Mouse (Mus musculus) lung, postnatal 25 days (tissue): Measurements from ENCODE around the gene Plxdc1.

Source experiments
- DNase-seq: peaks from one replicate; pipeline ENCODE4 v3.0.0; 2022; ENCODE audit warnings: low spot score

The Plxdc1 gene

DNA sequence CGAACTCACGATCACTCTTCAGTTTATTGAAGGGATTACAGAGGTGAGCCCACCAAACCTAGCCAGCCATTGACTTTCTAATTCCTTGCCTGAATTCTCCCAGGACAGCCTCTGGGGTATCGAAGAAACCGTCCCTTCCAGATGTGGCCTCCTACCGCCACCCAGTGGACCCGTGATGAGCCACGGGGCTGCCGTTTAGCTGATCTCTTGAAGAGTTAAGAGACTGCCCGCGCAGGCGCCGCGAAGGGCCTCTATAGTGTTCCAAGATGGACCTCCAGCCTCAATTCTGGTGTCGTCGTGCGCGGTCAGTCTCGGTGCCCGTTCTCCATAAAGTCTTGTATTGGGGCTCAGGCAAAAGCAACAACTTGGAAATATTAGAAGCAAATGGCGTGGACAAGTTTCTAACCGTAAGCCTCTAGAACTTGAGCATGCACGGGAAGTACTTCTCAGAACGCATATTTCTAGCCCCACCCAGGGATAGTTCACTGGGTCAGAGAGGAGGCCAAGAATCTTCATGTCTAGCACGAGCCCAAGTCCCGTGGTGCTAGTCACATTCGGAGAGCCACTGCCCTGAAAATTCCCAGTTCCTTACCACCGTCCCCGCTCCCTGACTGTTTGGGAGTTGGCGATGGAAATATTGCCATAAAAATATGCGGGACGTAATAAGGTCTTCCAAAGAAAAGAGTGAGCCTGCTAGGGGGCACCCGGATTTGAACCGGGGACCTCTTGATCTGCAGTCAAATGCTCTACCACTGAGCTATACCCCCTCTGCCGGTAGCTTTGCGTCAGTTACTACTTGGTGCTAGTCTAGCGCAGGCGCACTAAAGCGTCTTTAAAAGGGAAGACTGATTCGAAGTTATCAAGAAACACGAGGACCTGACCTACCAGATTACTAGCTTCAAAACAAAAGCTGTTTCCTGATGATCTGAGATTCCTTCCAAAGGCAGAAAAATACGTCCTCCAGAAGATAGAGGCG is 1.6 kb upstream of the Plxdc1 start:
- peak; percentile 95 for DNase-seq

DNA sequence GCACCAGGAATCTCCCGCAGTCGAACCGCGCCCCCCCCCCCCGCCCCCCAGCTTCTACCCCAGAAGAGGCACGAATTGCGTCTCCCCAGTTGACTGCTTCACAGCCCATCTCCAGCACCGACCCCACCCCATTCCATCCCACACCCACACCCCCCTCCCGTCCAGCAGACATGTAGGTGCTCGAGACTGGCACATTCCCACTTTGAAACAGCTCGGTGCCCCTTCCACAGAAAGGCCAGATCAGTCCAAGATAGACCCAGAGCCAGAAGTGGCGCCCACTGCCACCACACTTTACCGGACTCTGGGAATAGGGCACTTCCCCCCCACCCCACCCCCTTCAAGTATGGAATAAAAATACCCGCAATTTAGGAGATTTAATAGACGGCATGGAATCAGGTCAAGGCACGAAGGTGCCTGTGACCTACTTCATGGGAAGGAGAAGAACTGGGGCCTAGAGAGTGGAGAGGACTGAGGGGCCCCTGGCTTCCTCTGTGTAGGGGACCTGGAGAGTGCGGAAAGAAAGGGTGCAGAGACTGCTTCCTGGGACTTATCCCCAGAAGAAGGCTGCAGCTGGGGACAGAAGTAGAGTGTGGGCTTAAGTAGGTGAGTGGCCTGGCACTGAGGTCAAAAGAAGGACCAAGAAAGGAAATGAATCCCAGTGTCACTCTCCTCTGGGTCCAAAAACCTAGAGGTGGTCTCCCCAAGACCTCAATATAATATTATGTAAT is 658 bp upstream of the Plxdc1 start:
- no peak for DNase-seq

DNA sequence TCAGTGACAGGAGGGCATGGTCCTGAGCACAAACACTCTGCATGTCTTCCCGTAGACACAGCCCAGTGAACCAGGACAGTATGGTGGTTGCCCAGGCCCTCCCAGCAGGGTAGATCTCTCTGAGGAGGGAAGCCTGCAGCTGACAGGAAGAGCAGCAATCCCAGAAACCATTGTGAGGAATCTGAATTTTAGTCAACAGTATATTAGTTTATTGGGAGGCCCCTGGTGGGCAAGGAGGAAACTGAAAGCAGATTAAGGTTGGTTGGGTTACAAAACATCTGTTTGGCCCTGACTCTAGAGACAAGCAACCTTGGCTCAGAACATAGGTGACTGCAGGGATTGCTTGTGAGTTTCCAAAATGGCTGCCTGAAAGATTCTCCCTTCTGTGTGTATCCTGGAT is 2.3 kb downstream of the Plxdc1 start:
- DNase-seq: no peak

DNA sequence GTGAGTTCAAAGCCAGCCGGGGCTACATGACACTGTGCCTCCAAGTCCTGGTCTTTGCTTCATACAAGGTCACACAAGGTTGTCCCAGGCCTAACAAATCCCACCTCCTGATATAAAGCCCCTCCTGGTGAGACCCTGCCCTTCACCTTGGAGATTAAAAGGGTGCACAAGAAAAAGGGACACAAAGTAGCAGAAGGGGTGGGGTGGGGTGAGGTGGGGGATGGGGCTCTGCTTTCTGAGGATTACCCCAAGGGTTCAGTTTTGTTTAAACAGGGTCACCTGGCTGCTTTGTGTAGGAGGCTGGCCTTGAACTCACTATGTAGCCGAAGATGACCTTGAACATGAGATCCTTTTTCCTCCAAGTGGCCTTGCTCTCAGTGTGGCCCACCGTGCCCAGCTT is 2.7 kb downstream of the Plxdc1 start:
- no peak for DNase-seq

DNA sequence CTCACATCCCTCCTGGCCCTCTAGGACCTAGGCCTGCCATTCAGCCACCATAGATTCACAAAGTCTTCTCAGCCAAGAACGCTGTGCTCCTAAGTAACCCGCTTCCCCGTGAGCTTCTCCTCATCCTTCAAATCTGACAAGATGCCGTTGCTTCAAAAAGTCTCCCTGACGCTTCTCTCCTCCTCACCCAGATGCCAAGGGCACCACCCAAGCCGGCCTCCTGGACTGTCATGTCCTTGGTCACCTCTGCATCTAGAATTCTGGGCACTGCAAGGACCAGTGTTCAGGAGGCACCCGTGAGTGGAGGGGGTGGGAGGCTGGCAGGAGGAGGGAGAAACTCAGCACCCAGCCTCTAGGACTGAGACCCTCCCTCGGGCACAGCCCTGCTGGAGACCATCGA is 3.5 kb downstream of the Plxdc1 start:
- DNase-seq: no peak

DNA sequence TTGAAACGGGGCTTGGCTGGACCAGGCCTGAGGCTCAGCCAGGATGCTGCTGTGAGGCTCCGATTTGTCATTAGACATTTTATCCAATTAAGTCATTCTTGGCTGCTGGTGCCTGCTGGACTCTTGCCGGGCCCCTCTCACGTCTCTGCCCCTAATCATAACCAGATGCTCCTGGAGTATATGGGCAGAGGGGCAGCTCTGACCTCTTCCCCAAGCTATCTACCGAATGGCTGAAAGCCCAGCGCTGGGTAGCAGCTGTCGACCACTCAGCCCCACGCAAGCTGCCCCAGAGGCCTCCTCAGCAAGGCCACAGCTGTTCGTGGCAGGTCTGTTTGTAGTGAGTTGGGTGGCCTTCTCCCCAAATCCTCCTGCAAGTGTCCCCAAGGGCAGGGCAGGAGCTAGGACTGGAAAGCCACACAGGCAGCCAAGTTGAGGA is 5.7 kb downstream of the Plxdc1 start:
- no peak for DNase-seq

DNA sequence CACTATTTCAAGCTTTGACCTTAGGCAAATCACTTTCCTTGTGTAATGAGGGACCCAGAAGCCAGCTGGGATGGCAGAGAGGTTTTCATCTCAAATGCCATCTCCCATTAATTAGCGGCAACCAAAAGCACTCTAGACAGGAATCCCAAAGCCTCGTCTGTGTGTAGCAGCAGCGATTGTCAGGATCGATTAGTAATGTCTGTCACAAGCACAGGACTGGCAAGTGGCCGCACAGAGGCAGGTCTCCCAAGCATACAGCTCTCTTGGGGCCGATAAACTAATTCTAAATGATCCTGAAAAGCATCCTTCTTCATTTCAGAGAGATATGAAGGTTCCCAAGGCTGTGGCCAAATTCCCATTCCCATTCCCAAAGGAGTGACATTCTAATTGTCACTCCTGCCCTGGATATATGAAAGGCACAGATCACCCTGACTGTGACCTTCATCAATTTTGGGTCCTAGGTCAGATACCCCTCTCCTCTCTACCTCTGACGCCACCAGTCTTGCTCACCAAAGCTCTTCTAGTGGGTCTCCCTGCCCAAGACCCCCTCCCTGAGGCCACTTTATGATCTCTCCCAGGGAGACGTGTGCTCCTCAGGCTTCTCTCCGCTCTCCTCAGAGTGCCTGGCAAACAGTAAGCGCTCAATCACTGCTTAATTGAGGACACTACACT is 6.3 kb downstream of the Plxdc1 start:
- no peak for DNase-seq

DNA sequence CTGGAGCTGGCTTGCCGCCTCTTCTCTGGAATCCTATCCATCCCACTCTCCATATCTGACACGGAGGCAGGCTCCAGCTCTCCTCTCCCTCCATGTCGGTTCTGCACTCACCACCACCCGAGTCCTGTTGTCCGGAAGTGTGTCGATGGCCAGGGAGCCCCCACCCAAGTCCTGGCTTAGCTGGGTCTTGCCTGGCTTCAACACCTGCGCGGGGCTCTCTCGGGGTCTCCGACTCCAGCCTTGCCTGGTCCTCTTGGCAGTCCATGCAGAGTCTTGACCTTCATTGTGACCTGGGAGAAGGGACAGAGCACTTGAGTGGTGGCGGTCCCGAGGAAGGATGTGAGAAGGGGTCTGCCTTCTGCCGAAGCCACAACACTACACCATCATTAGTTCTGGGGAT is 7.9 kb downstream of the Plxdc1 start:
- no peak for DNase-seq

DNA sequence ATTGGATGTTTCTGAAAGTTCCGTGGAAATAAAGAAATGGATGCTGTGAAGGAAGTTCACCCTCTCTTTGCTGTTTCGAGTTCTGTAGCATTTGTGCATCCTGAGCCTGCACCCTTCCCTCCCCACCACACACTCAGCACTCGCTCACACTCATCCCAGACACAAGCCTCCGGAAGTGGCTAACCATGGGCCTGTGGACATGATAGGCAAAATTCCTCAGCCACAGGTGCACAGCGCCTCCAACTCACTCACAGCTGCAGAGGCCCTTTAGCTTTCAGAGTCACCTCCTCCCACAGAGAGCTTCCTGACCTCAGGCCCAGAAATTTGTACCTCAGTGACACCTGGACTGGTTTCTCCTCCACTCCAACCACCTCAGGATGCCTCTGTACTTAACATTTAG is 8.4 kb downstream of the Plxdc1 start:
- no peak for DNase-seq

DNA sequence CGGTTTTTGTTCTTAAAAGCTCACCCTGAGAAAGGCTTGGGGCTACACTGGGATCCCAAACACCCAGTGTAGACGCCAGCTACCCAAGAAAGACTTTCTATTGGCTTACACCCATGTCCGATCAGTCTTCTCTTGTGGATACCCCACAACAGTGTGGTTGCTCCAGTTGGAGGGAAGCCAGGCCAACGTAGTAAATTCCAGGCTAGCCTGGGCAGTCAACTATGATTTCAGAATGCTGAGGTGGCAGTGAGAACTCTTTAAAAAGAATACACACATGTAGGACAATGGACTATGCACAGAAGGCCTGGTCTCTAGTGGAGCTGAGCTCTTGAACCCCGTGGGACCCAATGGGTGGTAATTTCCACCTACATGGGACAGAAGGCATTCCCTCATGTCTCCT is 11.5 kb downstream of the Plxdc1 start:
- no peak for DNase-seq

DNA sequence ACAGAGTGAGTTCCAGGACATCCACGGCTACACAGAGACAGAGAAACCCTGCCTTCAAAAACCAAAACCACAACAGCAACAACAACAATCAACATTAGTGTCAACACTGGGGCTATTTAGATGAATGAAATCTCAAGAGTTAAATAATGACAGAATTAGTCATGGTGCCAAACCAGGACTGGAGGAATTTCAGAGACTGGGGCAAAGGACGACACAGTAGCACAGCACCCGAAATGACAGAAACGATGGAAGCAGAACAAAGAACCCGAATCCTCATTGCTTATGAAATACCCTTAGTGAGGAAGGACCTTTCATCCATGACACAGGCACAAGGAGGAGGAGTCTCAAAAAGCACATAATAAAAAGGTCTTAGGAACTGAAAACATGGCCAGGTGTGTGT is 12.1 kb downstream of the Plxdc1 start:
- no peak for DNase-seq

DNA sequence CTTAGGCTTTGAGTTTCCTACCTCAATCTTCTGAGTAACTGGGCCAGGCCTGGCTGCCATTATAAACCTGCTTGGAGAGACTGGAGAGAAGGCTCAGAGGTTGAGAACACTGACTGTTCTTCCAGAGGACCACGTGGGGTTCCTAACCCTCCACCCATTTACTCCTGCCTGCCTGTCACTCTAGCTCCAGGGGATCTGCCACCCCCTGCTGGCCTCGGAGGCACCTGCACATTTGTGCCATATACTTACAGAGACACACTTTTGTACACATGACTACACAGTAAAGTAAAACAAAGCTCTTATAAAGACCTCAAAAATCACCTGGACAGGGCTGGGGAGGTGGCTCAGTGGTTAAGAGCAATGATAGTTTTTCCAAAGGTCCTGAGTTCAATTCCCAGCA is 13.8 kb downstream of the Plxdc1 start:
- no peak for DNase-seq

DNA sequence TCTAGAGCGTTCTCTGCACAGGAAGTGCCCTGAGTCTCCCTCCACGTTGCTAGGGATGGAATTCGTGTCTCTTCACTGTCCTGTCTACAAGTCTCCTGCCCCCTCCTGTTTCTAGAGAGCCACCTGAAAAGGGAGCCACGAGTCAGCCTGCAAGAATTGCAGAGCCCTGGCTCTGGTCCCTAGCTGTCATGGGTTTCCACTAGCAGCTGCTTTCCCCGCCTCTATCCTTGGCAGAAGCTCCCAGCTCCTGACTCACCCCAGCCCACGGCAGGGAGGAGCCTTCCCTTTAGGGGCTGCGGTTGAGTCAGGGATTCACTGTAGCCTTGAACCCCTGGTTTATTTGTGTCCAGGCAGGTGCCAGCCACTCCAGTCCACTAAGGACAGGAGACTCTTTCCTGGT is 15.0 kb downstream of the Plxdc1 start:
- DNase-seq: peak; percentile 50

DNA sequence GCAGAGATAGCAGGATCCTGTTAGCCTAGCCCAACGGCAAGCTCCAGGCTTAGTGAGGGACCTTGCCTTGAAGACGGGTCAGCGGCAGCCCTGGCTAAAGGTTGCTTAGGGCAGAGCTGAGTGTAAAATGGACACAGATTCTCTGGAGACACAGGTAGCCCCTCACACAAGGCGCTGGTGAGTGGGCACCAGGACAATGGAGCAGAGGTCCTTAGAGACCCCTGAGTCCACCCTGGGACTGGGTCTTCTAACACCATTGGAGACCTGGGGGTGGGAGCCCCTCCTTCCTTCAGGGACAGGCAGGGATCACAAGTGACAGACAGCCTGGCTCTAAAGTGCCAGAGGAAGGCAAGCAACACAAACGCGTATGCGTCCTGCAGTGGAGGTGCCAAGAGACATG is 15.5 kb downstream of the Plxdc1 start:
- DNase-seq: no peak

DNA sequence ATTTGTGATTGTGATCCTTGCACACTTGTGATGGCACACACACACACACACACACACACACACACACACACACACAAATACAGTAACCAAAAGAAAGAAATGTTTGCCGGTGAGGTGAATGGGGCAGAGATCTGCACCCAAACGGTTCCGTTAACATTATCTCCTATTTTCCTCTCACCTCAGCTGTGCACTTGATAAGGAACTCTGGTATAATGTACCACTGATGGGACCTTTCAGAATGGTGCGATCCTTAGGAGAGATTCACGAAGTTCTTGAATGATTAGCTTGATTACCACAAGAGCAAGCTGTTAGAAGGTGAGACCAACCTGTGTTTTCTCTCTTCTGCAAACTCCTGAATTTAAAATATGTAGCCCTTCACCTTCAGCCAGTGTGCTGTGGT is 17.9 kb downstream of the Plxdc1 start:
- no peak for DNase-seq

DNA sequence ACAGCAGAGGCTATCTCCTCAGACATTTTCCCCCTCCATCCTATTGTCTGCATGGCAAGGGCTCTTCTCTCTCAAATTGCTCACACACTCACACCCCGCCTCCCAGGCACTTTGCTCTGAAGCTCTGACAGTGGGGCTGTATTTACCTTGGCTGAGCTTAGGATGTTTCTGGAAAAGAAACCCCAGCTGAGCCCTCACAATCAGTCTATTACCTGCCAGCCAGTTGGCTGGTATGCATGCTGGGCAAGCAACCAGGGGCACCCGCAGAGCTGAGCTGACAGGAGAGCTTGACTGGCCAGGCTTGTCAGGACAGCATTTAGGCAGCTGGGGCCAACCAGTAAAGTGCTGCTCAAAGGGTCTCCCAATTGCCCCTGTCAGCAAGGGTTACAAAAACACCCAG is 19.1 kb downstream of the Plxdc1 start:
- no peak for DNase-seq

DNA sequence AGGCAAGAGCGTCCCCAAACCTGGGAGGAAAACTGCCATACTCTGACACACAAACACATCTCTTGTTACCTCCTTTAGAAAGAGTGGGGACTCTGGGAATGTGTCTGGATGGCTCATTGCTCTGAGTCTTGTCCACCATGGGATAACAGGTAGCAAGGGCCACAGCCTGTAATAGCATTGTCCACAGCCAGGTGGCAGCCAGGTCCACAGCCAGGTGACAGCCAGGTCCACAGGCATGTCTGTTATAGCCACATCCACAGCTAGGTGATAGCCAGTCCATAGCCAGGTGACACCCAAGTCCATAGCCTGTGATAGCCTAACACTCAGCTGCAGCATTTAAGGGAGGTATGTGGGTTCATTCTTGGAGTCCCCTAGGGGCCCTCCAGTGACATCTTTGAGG is 25.3 kb downstream of the Plxdc1 start:
- no peak for DNase-seq

DNA sequence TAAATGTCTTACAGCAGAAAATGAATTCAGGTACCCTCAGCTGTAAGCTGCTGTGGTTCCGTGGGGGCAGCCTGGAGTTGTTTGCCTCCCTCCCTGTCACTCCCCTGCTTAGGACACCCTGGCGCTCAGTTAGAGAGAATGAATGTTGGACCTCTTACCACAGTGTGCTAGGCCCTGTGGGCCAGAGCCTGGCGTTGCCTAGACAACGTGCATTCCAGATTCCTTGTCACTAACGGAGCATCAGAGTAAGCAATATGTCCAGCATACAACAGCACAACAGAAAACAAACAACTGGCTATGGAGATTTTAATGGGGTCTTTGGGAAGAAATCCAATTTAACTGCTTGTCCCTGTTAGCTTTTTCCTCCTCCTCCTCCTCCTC is 27.0 kb downstream of the Plxdc1 start:
- no peak for DNase-seq

DNA sequence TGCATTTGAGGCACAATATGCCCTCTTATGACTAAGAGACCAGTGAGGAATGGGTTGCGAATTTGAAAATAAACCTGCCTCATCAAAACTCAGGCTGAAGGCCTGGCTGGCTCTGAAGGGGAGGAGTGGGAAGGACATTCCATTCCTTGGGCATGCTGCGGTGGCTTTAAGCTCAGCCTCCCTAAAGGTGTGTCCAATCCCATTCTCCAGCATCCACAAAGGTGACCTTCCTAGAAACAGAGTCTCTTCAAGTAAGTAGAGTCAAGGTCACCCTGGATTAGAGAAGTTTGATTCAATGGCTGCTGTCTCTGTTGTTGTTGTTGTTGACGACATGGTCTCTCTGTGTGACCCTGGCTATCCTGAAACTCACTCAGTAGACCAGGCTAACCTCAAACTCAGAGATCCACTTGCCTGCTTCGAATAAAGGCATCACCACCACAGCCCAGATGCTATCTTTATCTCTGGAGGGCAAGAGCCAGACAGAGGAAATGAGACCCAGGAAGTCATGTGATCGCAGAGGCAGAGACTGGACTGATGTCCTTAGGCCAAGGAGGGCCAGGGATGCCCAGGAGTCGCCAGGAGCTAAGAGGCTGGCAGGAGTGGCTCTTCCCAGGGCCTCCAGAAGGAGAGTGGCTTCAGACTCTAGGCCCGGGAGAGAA is 27.5 kb downstream of the Plxdc1 start:
- no peak for DNase-seq

DNA sequence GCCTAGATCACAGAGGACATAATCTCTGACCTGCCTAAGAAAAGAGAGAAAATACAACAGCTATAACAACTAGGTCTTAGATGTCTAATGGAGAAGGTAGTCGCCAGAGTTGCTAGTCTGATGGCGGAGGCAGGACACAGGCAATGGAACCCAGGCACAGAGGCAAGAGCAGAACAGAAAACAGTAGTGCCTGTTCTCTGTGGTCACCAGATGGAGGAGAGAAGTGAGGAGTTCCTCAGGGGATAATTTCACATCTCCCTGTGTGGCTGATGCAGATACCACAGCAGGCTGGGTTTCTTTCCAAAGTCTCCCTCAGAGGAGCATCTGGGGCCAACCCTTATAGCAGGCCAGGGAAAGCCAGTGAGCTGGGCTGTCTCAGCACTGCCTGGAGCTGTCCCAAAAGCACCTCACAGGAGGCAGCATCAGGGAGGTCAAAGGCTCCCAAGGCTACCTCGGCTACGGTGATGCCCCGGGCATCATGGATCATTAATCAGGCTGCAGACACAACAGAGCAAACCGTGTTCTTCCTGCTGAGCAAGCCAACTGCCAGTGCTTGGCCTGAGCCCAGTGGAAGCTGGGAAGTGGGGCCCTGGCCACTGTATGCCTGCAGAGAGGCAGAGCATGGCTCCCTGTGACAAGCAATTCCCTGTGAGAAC is 29.2 kb downstream of the Plxdc1 start:
- DNase-seq: no peak

DNA sequence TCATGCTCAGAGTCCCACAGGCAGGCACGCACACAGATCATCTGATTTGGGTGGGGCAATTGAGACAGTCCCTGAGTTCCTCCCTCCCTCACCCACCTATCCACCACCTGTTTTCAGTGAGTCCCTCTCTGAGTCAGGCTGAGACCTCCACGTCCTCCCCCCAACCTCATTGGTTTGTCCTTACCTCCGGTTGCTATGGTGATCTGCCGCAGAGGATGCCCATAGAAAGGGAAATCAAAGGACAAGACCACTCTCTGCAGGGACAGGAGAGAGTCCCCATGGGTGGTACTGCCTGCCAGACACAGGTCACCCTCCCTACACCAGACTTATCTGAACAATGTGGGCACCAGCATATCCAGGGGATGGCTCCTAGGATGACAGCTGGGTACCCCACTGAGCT is 30.3 kb downstream of the Plxdc1 start:
- DNase-seq: no peak
